Mouse (Mus musculus): Measurements from ENCODE around the gene Gabbr2.
A peak's percentile ranks its signal among the peaks of the same experiment; 100 is the strongest.

Gabbr2 gene

DNA sequence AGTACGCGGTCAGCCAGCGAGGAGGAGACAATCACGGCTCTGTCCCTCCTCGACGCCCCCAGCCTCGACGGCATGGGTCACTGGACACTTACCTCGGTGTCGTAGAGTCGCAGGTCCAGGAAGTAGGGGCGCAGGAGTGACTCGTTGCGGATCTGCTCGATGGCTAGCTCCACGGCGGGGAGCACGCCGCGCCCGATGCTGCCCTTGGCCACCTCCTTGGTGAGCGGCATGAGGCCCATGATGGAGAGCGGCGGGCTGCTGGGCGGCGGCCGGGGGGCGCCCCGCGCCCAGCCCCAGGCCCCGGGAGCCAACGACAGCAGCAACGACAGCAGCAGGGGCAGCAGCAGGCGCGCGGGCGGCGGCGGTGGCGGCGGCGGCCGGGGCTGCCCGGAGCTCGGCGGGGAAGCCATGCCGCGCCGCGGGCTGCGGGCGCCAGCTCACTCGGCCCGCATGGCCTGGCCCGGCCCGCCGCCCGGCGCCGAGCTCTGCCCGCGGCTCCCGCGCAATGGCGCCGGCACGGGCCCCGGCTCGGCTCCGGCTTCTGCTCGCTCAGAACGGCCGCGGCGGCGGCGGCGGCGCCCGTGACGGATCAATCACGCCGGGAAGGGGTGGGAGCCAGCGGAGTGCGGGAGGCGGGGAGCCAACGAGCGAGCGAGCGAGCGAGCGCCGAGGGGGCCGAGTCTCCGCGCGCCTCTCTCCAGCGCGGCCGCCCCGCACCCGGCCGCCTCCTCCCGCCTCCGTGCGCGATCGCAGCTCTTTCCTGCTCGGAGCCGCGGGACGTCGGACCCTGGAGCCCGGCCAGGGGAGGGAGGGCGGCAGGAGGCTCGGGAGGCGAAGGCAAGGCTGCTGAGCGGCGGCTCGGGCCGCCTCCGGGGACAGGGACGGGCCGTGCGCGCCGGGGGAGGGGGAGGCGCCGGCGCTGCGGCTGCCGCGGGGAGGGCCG is at the start of gene Gabbr2:
Gene Gabbr2 (minus strand): TSS at position 858 of the 943 bp plus-strand sequence.
- DNase-seq (ENCODE audit: low spot score in 2 of 2) = peak; percentile 70 to 78

DNA sequence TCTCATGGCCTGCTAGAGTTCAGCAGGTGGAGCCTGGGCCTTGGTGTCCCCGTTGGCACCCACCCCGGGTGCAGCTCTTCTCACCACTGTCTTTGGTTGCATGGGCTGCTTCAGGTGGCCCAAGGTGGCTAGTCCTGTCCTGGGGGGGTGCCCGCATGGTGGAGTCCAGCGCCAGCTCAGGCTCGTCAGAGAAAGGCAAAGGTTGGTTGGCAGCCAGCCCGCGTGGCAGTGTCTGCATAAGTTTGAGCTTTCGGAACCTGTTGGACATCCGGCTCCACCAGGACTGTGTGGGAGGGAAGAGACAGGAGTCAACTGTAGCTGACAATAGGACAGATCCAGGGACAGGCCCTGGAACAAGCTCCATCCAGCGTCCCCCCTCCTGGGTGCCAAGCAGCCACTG is 47.9 kb upstream of the Gabbr2 start:
- DNase-seq (ENCODE audit: low spot score in 2 of 2) = no peak

DNA sequence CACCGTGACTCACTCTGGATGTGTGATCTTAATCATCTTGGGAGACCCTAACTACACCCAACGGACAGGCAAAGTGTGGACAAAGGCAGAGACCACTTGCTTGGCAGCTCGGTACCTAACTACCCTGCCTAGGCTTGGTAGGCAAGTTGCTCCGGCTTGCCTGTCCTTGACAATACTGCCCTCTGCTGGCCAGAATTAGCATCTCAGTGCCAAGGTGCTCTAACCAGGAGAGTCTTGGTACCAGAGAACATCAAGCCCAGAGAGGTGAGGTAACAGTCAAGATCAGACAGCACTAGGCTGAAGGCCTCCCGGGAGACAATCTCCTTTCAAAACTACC is 45.6 kb upstream of the Gabbr2 start:
- DNase-seq (ENCODE audit: low spot score in 2 of 2) = peak; percentile 57 to 63

DNA sequence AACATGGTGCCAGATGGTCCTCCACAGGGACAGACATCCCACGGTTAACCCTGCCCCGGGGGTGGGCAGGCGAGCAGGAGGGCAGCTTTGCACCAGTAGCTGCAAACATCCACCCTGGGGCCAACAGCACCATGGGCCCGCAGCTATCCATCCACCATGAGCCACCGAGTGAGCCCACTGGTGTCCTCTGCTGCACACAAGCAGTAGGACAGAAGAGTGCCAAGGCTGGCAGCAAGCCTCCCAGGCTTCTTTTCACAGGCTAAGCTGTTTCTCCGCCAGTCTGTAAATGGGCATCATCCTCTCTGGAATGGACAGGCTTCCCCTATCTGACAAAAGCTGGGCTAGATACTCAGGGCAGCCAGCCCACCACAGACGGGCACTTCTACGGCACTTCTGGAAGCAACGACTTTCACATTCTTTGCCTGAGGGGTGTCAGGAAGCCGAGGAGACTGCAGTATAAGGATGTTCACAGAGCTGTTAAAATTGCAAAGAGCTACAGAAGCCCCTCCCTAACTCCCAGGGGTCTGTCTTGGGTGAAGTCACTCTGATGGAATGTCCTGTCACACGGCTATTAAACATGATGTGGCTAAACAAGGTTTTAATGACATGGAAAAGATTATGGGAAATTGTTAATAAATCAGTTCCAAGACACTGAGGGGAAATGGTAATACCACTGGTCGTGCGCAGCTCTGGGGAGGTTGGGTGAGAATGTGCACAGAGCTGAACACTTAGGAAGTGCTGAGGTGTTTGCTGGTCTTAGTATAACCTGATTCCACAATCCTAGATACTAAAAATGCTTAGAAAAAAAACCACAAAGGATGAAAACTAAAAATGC is 45.0 kb upstream of the Gabbr2 start:
- no peak for DNase-seq (ENCODE audit: low spot score in 2 of 2)

DNA sequence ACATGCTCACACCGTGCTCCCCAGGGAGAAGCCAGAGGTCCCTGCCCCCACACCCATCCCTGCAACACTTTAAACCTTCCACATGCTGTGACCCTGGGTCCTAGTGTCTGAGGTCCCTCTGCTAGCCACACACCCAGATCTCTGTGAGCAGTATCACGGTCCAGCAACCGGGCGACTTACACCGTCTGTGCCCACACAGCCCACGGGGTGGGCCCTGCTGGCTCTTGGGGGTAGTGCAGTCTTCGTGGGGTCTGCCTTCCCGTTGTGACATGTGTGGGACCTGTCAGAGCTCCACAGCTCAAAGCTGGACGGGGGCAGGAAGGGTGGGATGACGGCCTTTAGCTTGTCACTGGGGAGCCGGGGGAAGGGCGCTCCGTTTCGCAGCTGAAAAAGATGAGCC is 43.9 kb upstream of the Gabbr2 start:
- DNase-seq (ENCODE audit: low spot score in 2 of 2) = no peak

DNA sequence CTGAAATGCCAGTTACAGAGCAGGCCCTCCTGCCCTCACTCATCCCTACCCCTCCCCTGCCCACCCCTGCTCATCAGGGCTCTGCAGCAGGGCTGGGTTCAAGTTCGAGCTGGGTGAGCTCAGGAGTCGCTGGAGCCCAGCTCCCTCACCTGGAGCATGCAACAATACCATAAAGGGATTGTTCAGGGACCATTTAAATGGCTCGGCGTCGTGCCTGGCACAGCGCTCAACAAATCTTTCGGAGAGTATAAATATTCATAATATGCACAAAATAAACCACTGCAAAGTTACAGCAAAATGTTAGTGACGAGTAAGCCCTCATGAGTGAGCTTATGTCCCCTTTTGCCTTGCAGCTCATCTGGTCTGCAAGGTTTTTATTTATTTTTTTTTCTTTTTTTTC is 40.5 kb upstream of the Gabbr2 start:
- no peak for DNase-seq (ENCODE audit: low spot score in 2 of 2)

DNA sequence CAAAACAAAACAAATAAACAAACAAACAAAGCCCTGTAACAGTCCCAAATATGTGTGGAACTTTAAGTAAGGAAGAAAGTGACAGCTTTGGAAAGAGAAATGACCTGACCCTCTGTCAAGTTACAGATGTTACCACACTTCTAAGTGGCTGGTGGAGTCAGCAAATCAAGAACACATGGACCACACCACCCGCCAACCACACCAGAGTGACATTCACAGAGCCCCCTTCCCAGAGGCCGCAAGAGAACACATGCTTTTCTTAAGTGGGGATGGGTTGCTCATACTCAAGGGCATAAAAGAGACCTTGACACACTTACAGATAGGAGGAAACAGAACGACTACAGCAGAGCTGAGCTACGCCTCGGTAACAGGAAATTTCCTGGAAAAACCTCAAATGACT is 37.1 kb upstream of the Gabbr2 start:
- no peak for DNase-seq (ENCODE audit: low spot score in 2 of 2)

DNA sequence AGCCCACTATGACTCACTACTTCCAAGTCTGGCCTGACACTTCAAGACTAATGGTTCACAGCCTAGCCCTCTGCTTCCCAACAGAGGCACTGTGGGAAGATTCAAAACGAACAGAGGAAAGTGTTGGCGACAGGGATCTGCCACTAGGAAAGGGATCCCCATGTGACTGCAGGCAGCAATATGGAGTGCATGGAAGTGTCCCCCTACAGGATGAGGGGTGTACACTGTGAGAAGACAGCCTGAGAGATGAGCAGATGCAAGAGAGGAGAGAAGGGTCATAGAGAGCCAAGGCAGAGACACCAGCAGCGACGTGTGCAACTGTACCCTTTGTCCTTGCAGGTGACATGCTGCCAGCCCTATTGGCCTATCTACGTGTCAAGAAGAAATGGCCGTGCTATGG is 32.3 kb upstream of the Gabbr2 start:
- DNase-seq (ENCODE audit: low spot score in 2 of 2) = no peak

DNA sequence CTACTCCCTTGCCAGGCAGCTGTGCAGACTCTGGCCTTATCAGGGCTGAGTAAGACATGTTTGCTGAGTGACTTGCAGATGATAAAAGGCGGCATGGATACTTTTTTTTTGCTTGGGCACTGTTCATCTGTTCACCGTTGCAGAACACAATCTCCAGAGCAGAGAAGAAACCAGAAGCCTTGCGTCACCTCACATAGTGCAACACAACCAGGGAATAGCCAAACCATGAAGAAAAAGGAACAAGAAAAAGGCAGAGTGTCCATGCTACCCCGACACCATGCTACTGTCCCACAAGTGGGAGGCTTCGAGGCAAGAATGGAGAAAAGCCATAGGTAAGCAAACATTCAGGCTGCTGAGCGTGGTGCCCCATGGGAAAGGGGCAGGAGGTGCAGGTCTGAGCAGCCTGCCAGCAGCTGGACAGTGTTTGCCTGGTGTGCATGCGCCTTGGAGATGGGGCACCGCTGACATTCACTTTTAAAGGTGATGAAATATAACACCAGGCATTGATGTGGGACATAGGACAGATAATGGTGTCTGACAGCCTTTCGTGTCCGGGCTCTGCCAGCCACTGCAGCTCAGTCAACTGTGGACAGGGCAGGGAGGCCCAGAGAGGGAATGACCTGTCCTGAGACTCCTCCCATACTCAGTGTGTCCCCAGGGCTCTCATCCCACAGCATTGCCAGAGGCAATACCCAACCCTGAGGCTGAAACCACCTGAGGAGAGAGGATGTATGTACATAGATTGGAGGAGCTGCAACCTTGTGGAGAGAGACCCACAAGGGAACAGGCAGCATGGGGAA is 31.3 kb upstream of the Gabbr2 start:
- no peak for DNase-seq (ENCODE audit: low spot score in 2 of 2)

DNA sequence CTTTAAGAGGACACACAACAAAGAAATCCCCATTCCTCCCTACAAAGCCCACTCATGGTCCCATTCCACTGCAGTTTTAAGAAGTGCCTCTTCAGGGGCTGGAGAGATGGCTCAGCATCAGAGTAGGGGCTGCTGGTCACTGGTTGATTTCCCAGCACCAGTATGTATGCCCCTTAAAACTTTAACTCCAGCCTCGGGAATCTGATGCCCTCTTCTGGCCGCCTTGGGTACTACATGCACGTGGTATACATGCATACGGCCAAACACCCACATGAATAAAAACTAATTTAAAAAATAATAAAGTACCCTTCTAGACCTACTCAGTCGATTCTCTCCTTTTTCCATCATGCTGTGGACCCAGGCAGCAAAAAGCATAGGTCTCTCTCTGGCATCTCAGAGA is 28.9 kb upstream of the Gabbr2 start:
- DNase-seq (ENCODE audit: low spot score in 2 of 2) = no peak

DNA sequence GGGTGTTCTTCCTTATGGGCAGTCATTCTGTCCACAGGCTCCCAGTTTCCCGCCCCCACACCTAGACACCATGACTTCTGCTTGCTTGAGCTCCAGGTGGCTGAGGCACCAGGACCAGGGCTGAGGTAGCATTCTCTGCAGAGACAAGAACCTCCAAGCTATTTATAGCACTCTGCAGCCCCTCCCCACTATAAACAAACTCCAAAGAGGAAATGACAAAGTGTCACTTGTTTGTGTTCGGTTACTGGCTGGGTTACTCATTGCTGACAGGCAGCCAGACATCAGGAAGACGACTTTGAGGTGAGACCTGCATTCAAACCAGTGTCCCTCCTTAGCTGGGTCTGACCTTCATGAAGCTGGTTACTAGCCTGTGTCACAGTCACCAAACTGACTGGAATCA is 23.5 kb upstream of the Gabbr2 start:
- DNase-seq (ENCODE audit: low spot score in 2 of 2) = no peak

DNA sequence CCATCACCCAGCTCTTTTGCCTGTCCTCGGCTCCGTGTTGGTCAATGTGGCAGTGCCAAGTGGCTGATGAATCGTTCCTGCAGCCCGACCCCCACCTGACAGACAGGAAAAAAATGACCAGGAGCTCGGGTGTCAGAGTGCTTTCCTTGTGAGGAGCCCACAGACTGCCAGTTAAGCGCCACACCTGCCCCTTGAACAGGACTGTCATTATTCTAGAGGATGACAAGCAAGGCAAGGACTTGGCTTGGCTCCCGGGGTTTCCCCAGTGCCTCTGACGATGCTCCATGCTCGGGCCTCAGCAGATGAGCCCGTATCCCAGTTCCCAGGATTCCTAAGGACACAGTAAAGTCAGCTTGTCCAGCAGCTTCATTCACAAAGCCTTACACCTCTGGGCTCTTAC is 20.8 kb upstream of the Gabbr2 start:
- DNase-seq (ENCODE audit: low spot score in 2 of 2) = no peak

DNA sequence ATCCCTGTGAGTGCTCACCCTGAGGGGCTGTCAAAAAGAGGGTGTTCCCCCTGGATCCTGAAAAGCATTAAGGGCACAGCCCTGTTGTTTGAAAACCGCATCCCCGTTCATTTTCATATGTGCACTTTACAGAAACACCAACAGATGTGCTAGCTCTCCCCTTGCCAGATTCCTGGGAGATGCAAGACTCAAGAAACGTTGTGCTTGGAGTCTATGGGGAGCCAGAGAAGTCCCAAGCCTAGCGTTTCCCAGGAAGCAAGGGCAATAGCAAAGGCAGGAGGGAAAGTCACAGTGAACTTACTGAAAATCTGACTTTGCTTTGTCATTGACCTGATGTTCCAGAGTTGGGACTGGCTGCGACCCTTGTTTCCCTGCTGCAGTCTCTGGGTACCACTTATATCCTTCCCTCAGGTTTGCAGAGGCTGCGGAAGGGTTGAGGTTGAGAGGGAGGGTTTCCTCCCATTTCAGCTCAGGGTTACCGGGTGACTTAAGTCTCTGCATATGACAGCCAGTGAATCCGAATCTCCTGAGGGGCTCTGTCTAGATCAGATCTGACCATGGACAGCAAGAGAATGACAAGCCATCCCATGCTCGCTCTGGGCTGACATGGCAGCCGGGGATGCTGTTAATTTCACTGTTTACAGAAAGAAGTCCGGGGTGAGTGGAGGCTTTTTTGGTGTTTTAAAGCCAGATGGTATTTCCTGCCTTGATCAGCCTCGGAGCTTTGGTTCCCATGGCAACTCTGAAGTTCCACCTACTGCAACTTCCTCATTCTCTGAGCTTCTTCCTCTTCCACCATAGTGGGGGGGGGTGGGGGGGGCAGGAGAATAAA is 18.9 kb upstream of the Gabbr2 start:
- DNase-seq (ENCODE audit: low spot score in 2 of 2) = peak in 1 of 2 experiments; percentile 65

DNA sequence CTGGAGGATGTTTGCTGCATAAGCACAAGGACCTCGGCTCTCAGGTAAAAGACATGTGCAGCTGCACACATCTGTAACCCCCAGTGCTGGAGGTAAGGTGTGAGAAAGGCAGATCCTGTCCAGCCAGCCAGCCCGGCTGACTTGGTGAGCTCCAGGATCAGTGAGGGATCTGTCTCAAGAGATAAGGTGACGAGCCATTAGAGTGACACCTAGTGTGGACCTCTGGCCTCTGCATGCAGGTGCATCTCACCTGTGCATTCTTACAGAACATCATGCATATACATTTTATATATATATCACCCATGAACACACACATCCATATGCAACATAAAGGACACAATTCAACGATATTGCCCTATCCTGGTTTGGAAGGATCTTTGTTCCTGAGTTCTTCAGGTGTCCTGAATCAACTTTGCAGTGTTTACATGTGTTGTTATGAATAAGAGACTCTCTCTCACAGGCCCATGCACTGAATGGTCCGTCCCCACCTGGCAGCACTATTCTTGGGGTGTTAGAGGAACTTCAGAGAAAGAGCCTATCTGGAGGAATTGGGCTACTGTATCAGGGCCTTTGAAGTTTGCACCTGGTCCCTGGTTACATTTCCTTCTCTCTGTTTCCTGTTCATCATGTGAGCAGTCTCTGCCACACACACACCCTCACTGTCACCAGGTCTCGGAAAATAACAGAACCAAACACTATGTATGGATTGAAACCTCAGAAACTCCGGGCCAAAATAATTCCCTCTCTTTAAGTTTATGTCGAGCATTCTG is 9.1 kb upstream of the Gabbr2 start:
- no peak for DNase-seq (ENCODE audit: low spot score in 2 of 2)

DNA sequence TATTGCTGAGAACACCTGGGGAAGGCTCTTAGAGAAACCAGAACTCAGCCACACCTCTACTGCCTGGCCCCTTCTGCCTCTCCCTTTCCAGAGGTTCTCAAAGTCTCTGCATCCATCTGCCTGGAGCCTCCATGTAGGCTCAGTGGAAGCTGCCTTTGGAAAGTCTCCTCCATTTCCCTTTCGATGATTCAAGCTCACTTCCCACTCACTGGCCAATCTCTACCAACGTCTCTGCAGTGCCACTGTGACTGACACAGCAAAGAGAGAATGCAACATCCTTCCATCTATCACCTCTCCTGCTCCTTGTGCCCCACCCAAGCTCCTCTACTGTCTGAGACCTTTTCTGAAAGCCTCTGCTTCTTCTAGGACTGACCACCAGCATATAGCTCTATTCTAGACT is 6.3 kb upstream of the Gabbr2 start:
- DNase-seq (ENCODE audit: low spot score in 2 of 2) = no peak

DNA sequence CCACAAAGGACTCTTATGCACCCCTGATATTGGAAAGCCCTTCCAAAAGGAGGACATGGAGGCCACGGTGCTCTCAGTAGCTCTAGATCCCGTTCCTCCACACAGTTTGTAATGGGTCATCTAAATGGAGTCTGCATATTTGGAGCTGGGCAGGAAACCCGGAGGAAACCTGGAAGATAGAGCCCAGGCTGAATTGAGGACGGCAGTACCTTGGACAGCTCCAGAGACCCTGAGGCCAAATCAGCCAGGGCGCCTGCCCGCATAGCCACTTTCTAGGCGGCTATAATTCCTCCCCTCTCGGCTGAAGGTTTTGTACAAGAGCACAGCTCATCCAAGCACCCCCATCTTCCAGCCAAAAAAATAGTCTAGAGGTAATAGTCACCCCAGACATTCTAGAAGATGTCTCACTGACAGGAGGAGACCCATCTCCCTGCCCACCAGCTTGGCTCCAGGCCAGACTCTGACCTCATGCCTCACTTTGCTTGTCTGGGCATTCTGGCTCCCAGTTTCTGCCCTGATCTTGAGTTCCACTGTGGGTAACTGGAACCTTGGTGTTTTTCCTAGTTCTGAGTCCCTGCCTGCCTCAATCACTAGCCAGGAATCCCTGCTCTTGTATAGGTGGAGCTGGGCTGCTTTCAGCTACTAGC is 1.3 kb upstream of the Gabbr2 start:
- no peak for DNase-seq (ENCODE audit: low spot score in 2 of 2)

DNA sequence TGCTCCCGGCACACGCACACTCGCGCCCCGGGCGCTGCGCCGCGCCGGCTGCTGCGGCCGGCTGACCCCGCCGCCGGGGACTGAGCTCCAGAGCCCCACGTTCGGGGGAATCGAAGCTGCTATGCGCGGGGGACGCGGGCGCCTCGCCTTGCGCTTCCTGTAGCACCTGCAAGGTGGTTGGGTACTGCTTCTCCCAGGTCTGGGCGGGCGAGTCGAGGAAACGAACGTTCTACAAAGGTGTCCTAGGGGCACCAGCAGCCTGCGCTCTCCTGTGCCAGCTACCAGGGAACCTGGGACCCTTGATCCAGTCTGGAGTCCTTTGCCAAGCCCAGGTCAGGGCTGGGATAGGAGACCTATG is 265 bp upstream of the Gabbr2 start:
- DNase-seq (ENCODE audit: low spot score in 2 of 2) = peak in 1 of 2 experiments; percentile 37

DNA sequence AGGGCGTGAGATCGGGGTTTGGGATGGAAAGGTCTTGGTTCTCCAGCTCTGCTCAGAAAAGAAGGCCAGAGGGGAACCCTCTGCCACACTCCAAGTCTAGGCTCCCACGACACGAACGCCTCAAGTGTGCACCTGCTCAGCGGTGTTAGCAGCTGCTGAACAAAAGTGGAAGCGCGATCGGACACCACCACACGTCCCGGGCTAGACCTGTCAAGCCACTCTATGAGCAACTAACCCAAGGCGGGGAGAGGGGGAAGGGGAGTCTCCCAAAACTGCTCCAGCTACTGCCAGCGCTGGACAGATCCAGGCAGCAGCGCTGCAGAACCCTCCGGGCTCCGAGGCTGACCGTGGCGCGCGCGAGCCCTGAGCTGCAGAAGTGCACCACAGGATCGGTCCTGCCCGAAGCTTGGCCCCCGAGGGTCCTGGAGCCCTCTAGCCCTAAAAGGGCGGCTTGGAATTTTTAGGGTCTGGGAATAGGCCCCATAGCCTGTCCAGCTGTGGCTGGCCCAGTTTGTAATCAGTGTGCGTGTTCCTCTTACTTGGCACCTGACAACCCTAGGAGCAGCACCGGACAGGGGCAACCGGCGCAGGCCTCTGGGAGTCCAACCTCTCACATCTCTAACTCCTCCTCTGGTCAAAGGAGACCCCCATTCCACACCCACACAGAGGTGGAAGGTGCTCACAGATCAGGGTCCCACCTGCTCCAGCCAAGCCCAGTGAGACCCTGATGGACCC is 1.2 kb downstream of the Gabbr2 start:
- peak in 1 of 2 experiments; percentile 41 for DNase-seq (ENCODE audit: low spot score in 2 of 2)

DNA sequence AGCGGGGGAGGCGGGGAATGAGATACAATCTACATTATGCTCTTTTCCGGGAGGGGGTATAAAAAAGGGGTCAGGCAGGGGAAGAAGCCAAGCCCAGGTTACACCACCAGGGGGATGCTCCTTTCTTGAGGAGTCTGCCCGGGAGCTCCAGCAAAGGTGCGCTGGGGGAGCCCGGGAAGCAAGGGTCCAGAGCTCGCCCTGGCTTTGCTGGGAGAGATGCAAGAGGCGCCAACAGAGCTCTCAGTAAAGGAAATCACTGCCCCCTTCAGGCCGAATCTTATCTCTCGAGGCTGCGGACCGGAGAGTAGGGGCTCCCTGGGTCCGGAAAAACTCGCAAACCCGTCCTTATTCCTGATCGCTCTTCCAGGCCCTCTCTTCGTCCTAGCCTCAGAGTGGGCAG is 1.8 kb downstream of the Gabbr2 start:
- peak in 1 of 2 experiments; percentile 56 for DNase-seq (ENCODE audit: low spot score in 2 of 2)

Data from right cerebral cortex, postnatal 36 days (tissue).